Mouse (Mus musculus) bone marrow, adult 2 months (tissue): ENCODE results near the gene 1700017N19Rik.

ENCODE experiments used
- CTCF ChIP-seq: fragments of 200-500 bp; IDR thresholded peaks from 2 replicates; pipeline ENCODE4 v1.5.1; 2011; ENCODE audit warnings: low read length, control low read depth; ENCODE audit not compliant: control insufficient read depth, insufficient read depth
- POLR2A ChIP-seq: fragments of 200-500 bp; IDR thresholded peaks from 2 replicates; pipeline ENCODE4 v1.6.1; 2011; ENCODE audit warnings: low read depth, mild to moderate bottlenecking, control low read depth, low read length, borderline replicate concordance; ENCODE audit not compliant: control insufficient read depth

- TF ChIP-seq CTCF (no peak), POLR2A (no peak)
These were observed 15.0 kb upstream of the 1700017N19Rik start for GRCm38 (mm10) chr10:100575294-100575693.
